Mouse (Mus musculus) testis, adult 10 weeks (tissue): Measurements from ENCODE around the gene Vmn1r56. TPM values are rescaled to one million over a fixed set of nuclear protein-coding genes. Genes with fewer than 3 reads are reported as not detected.

Experiments
- polyA plus RNA-seq: library from polyadenylated mRNA; stranded (reverse); fragments of 350-450 nt; fragmentation: Illumina TruSeq; extraction: RNeasy Lipid Tissue Mini Kit (QIAGEN cat#74804); gene quantifications from one replicate; pipeline ENCODE4 v1.2.3, GENCODE M21; 2014; ENCODE audit warnings: low read depth, low replicate concordance

Gene Vmn1r56
- polyA plus RNA-seq = not detected

DNA sequence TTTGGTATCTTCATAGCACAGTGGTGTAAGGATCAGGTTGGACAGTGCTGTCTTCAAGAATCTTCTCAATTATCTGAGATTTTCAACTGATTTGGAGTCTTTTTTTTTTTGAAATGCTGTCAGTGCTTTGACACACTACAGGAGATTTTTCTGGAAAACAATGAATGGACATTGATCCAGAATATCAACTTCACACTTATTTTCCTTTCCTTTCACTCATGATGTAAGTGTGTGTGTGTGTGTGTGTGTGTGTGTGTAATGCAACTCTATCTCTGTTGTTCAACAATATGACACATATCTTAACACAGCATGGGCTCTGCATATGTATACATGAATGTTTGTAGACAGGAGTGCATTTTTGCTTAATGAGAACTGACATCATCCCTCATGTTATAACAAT is at the start of gene Vmn1r56:
Vmn1r56 (minus strand) TSS at position 101 of the 400 bp plus-strand sequence.

DNA sequence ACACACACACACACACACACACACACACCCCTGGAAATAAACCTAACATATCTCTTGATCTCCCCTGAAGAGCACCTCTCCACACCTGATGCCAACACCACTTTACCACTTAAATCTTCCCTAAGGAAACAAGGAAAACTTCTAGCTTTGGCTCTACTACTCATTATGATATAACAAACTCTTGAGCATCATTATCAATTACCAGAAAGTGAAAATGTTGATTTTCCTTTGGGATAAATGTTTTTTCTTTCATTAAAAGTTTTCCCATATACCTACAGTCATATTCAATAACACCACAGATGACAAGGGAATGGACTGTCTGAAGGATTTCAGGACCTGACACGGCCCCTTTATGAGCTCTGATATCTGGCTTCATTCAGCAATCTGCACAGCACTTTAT is 21.6 kb upstream of the Vmn1r56 start, which contains the start of gene Vmn1r57:
Vmn1r57 (plus strand) TSS at position 301 of the 400 bp plus-strand sequence.

DNA sequence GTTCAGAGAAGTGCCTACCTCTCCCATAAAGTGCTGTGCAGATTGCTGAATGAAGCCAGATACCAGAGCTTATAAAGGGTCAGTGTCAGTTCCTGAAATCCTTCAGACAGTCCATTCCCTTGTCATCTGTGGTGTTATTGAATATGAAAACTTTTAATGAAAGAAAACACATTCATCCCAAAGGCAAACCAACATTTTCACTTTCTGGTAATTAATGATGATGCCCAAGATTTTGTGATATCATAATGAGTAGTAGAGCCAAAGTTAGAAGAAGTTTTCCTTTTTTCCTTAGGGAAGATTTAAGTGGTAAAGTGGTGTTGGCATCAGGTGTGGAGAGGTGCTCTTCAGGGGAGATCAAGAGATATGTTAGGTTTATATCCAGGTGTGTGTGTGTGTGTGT is 47.0 kb downstream of the Vmn1r56 start, which contains the start of gene Vmn1r55:
Vmn1r55 (minus strand) TSS at position 101 of the 400 bp plus-strand sequence.

Other genes starting within 250 kb of the Vmn1r56 start
- gene Sbk2, start 232.3 kb downstream of the Vmn1r56 start, polyA plus RNA-seq = not detected
- 0.20 TPM for gene Sbk3, start 225.6 kb downstream of the Vmn1r56 start, polyA plus RNA-seq
- 3.8 TPM for gene Zfp579, start 200.6 kb downstream of the Vmn1r56 start, polyA plus RNA-seq
- not detected for gene Zfp524, start 182.3 kb downstream of the Vmn1r56 start, polyA plus RNA-seq
- 21.5 TPM for gene Fiz1, start 182.1 kb downstream of the Vmn1r56 start, polyA plus RNA-seq
- not detected for gene Gm44973, start 181.3 kb downstream of the Vmn1r56 start, polyA plus RNA-seq
- 4.3 TPM for gene Zfp865, start 176.4 kb downstream of the Vmn1r56 start, polyA plus RNA-seq
- gene Ccdc106, start 176.2 kb downstream of the Vmn1r56 start, polyA plus RNA-seq = 1.6 TPM
- 0.83 TPM for gene 4632433K11Rik, start 162.6 kb downstream of the Vmn1r56 start, polyA plus RNA-seq
- 3.4 TPM for gene Zfp784, start 158.3 kb downstream of the Vmn1r56 start, polyA plus RNA-seq
- 0.32 TPM for gene Zfp580, start 145.2 kb downstream of the Vmn1r56 start, polyA plus RNA-seq
- gene U2af2, start 134.6 kb downstream of the Vmn1r56 start, polyA plus RNA-seq = 8.7 TPM
- gene Epn1, start 116.5 kb downstream of the Vmn1r56 start, polyA plus RNA-seq = 2.7 TPM
- gene Rfpl4, start 79.8 kb downstream of the Vmn1r56 start, polyA plus RNA-seq = 0.20 TPM
- 159 TPM for gene Rasl2-9, start 70.8 kb downstream of the Vmn1r56 start, polyA plus RNA-seq
- 0.01 TPM for gene Vmn1r55, start 47.1 kb downstream of the Vmn1r56 start, polyA plus RNA-seq
- not detected for gene Vmn1r57, start 21.7 kb upstream of the Vmn1r56 start, polyA plus RNA-seq
- gene Gm5065, start 153.8 kb upstream of the Vmn1r56 start, polyA plus RNA-seq = not detected
- not detected for gene Nlrp2, start 154.3 kb upstream of the Vmn1r56 start, polyA plus RNA-seq
- not detected for gene Vmn1r58, start 216.6 kb upstream of the Vmn1r56 start, polyA plus RNA-seq